Mouse (Mus musculus) testis, adult 2 months (tissue): ENCODE measurements around the gene Isx. TPM values are rescaled to one million over a fixed set of nuclear protein-coding genes. Genes with fewer than 3 reads are reported as not detected.

Experiments used
- H3K27ac ChIP-seq: fragments of 200-500 bp; 2 replicates; pipeline ENCODE4 v1.5.1; 2012; ENCODE audit warnings: low read depth, low read length; ENCODE audit not compliant: control insufficient read depth, insufficient read depth
- H3K27me3 ChIP-seq: fragments of 200-500 bp; 2 replicates; pipeline ENCODE4 v1.6.1; 2012; ENCODE audit warnings: mild to moderate bottlenecking, low read length, moderate library complexity; ENCODE audit not compliant: control insufficient read depth, insufficient read depth
- H3K36me3 ChIP-seq: fragments of 200-500 bp; 2 replicates; pipeline ENCODE4 v1.6.1; 2012; ENCODE audit warnings: mild to moderate bottlenecking, low read length; ENCODE audit not compliant: control insufficient read depth, insufficient read depth
- H3K4me1 ChIP-seq: fragments of 200-500 bp; 2 replicates; pipeline ENCODE4 v1.6.1; 2012; ENCODE audit warnings: low read length; ENCODE audit not compliant: control insufficient read depth, insufficient read depth
- H3K4me3 ChIP-seq: fragments of 200-500 bp; 2 replicates; pipeline ENCODE4 v1.5.1; 2012; ENCODE audit warnings: low read depth, mild to moderate bottlenecking, low read length, moderate library complexity, mixed read lengths; ENCODE audit not compliant: control insufficient read depth
- CTCF ChIP-seq: fragments of 200-500 bp; IDR thresholded peaks from 2 replicates; pipeline ENCODE4 v1.5.1; 2012; ENCODE audit warnings: low read depth, mild to moderate bottlenecking, inconsistent platforms, low read length, moderate library complexity; ENCODE audit not compliant: control insufficient read depth, insufficient read depth, insufficient replicate concordance
- POLR2A ChIP-seq: fragments of 200-500 bp; IDR thresholded peaks from 2 replicates; pipeline ENCODE4 v1.6.1; 2012; ENCODE audit warnings: low read depth, mild to moderate bottlenecking, inconsistent platforms, low read length, moderate library complexity; ENCODE audit not compliant: control insufficient read depth
- polyA plus RNA-seq: library from polyadenylated mRNA; depleted of rRNA; stranded (reverse); fragments of >200 nt; gene quantifications from 2 replicates; pipeline ENCODE4 v1.2.3, GENCODE M21; 2012; rRNA removed

Isx gene
- polyA plus RNA-seq, 1 experiment, result not detected

GRCm38 (mm10) chr8:74935308-74935707 lies 62.3 kb downstream of the Isx start:
- Histone ChIP-seq H3K4me1 (no peaks in the 10 kb centered on the region; the same call in 1 of the 2 replicates), H3K27ac (no peak overlapping the region)
- TF ChIP-seq POLR2A, result no peak
- TF ChIP-seq CTCF, result peak; percentile 40; the same call in 1 of the 2 replicates

GRCm38 (mm10) chr8:74936656-74937055 lies 63.7 kb downstream of the Isx start:
- Histone ChIP-seq H3K4me1 (no peaks in the 10 kb centered on the region; the same call in 1 of the 2 replicates), H3K36me3 (no peaks in the 10 kb centered on the region), H3K27me3 (no peaks in the 10 kb centered on the region), H3K27ac (no peak overlapping the region), H3K4me3 (no peak overlapping the region)
- TF ChIP-seq CTCF, result no peak
- TF ChIP-seq POLR2A, result no peak

More at GRCm38 (mm10) chr8:74935308-74935707, 62.3 kb downstream of the Isx start:
- no peaks in the 10 kb centered on the region for H3K36me3 ChIP-seq
- no peak overlapping the region for H3K4me3 ChIP-seq
- H3K27me3 ChIP-seq, result no peaks in the 10 kb centered on the region

GRCm38 (mm10) chr8:74942056-74942455 lies 69.1 kb downstream of the Isx start:
- TF ChIP-seq CTCF (no peak), POLR2A (no peak)
- Histone ChIP-seq H3K27me3 (no peaks in the 10 kb centered on the region), H3K4me3 (no peak overlapping the region), H3K27ac (no peak overlapping the region), H3K4me1 (no peaks in the 10 kb centered on the region), H3K36me3 (no peaks in the 10 kb centered on the region)

Other genes with a start within 250 kb of the Isx start
- 6.0 TPM in 2 replicates for gene Hmgxb4, start 120.2 kb downstream of the Isx start, polyA plus RNA-seq
- 117 and 129 TPM in 2 replicates for gene Tom1, start 160.5 kb downstream of the Isx start, polyA plus RNA-seq
- 8.6 and 10.9 TPM in 2 replicates for gene Hmox1, start 220.4 kb downstream of the Isx start, polyA plus RNA-seq
- gene Mcm5, start 236.4 kb downstream of the Isx start, polyA plus RNA-seq, result 16.3 and 18.6 TPM in 2 replicates